Mouse (Mus musculus) heart, embryonic 16.5 days (tissue): ENCODE measurements at regions not wholly inside any gene's neighbourhood (a gene's known extent, or its start where the extent isn't known, plus 50 kb on each side); places are given as distances from the start of the nearest gene placed in this dataset.
"Not testable (repeated sequence)": the region's sequence is repeated elsewhere in the genome, so short reads cannot be mapped to it uniquely, and the experiment has no call there.

Experiments
- ATAC-seq: fragments of 200-750 bp; cut with Nextera tagmentation; replicated peaks from 2 replicates; pipeline ENCODE4 v1.8.0; 2017; ENCODE audit warnings: moderate number of reproducible peaks; ENCODE audit not compliant: insufficient read depth, low FRiP score; ENCODE audit errors: extremely low read depth
- H3K27ac ChIP-seq: fragments of 300-500 bp; sonication (generic); 2 replicates; pipeline ENCODE4 v1.5.1; 2014; ENCODE audit warnings: mild to moderate bottlenecking, low read length, control low read depth, moderate library complexity
- H3K27me3 ChIP-seq: fragments of 300-500 bp; sonication (generic); 2 replicates; pipeline ENCODE4 v1.6.1; 2014; ENCODE audit warnings: low read length, mixed read lengths; ENCODE audit not compliant: control insufficient read depth, insufficient read depth
- H3K36me3 ChIP-seq: fragments of 300-500 bp; sonication (generic); 2 replicates; pipeline ENCODE4 v1.6.1; 2014; ENCODE audit not compliant: control insufficient read depth, insufficient read depth
- H3K4me1 ChIP-seq: fragments of 300-500 bp; sonication (generic); 2 replicates; pipeline ENCODE4 v1.6.1; 2014; ENCODE audit warnings: low read length, mixed read lengths; ENCODE audit not compliant: control insufficient read depth, insufficient read depth
- H3K4me2 ChIP-seq: fragments of 300-500 bp; sonication (generic); 2 replicates; pipeline ENCODE4 v1.6.1; 2014; ENCODE audit warnings: low read depth, mild to moderate bottlenecking, control low read depth, low read length
- H3K4me3 ChIP-seq: fragments of 300-500 bp; sonication (generic); 2 replicates; pipeline ENCODE4 v1.5.1; 2014; ENCODE audit warnings: mild to moderate bottlenecking, control low read depth, low read length
- H3K9ac ChIP-seq: fragments of 300-500 bp; sonication (generic); 2 replicates; pipeline ENCODE4 v1.6.1; 2014; ENCODE audit warnings: low read length, control low read depth
- H3K9me3 ChIP-seq: fragments of 300-500 bp; sonication (generic); replicated peaks from 2 replicates; pipeline ENCODE4 v1.6.1; 2016; ENCODE audit warnings: low read length; ENCODE audit not compliant: control insufficient read depth
- WGBS: fragments of 180-500 bp; shearing (Covaris S2); extraction: QIAGEN DNeasy Blood & Tissue Kit; methylation state at CpG from one replicate; pipeline ENCODE4 v1.1.7; 2014; 5-methylcytosine and 5-hydroxymethylcytosine counted together

DNA sequence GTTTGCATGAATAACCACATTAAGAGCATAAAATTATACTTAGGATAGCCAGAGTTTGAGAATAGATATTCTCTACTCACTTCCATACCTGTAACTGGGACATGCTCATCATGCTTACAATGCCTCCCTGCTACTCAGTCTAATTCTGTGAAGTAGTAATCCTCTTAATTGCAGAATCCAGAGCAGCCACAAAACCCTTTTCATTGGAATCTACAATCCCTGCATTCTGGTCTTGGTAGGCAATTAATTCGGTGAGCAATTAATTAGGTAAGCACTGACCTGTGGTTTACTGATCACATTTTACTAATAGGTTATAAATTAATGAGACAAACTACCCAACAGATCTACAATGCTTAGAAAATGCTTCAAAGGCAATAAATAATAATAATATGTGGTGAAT, 316.5 kb upstream of the Sema3a start:
- Histone ChIP-seq H3K27me3 (no peaks in the 10 kb centered on the region), H3K9ac (no peak overlapping the region), H3K9me3 (no peaks in the 10 kb centered on the region), H3K4me1 (no peaks in the 10 kb centered on the region), H3K4me3 (no peak overlapping the region), H3K36me3 (no peaks in the 10 kb centered on the region), H3K27ac (no peak overlapping the region), H3K4me2 (no peak overlapping the region)
- WGBS: 81% methylated on average over 1 of the region's 1 CpGs
- ATAC-seq: no peak

DNA sequence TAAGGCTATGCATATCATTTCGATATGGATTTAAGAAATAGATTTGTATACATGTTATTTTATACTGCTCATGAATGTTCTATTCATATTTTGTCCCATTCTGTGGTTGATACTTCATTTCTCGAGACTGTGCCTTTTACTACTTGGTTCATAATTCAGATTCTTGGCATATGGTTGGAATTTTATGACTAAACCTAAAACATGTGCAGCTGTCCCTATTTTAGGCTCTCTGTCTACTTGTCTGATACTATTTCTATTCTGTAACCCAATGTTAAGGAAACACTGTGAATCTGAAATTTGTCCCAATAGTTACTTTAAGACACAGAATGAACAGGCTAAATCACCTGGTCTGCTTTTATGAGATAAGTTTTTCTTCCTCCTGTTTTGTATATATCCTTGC, 315.3 kb upstream of the Sema3a start:
- Histone ChIP-seq H3K27me3 (no peaks in the 10 kb centered on the region), H3K4me2 (no peak overlapping the region), H3K9me3 (no peaks in the 10 kb centered on the region), H3K36me3 (no peaks in the 10 kb centered on the region), H3K9ac (no peak overlapping the region), H3K27ac (no peak overlapping the region), H3K4me1 (no peaks in the 10 kb centered on the region), H3K4me3 (no peak overlapping the region)
- WGBS: 56% methylated on average over 2 of the region's 2 CpGs
- ATAC-seq: no peak

DNA sequence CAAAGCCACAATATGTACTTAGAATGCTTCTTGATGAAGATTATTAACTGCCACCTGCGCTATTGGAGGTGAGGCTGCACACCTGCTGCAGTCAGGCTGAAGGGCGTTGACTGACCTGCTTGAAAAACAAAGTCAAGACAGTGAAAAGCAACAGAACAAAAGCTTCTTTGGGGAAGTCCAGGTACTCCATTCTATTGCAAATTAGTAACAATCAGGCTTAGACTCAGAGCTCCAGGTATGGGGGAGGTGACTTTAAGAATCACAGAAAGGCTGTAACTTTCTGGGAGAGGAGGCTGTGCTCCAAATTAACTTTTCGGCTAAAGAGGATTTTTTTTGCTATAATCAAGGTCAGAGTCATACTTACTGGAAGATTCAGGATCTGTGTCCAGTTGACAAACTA, 278.0 kb upstream of the Sema3a start:
- H3K4me3 ChIP-seq, H3K9me3 ChIP-seq, H3K27me3 ChIP-seq, H3K27ac ChIP-seq, ATAC-seq, H3K9ac ChIP-seq, H3K4me2 ChIP-seq, H3K4me1 ChIP-seq, H3K36me3 ChIP-seq: not testable (repeated sequence)
- 79% methylated on average over 3 of the region's 3 CpGs for WGBS

DNA sequence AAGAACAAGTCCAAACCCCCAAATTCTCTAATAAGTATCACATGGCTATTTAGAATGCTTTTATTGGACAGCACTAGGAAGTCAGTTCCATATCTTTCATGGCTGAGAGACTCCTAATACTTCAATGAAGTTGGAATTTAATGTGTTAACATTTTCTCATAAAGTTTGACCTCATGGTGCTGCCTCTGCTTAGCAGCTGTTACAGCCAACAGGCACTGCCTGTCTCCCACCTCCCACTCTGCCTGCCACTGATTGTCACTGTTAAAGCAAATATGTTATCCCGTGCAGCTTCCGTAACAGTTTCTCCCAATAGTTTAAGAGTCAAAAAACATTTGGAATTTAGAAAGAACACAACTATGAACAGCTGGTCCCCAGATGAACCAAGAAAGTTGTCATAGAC, 268.3 kb upstream of the Sema3a start:
- Histone ChIP-seq H3K4me2 (no peak overlapping the region), H3K27me3 (no peaks in the 10 kb centered on the region), H3K9me3 (no peaks in the 10 kb centered on the region), H3K27ac (no peak overlapping the region), H3K4me3 (no peak overlapping the region), H3K36me3 (no peaks in the 10 kb centered on the region), H3K9ac (no peak overlapping the region), H3K4me1 (no peaks in the 10 kb centered on the region)
- ATAC-seq: no peak
- 80% methylated on average over 2 of the region's 2 CpGs for WGBS

DNA sequence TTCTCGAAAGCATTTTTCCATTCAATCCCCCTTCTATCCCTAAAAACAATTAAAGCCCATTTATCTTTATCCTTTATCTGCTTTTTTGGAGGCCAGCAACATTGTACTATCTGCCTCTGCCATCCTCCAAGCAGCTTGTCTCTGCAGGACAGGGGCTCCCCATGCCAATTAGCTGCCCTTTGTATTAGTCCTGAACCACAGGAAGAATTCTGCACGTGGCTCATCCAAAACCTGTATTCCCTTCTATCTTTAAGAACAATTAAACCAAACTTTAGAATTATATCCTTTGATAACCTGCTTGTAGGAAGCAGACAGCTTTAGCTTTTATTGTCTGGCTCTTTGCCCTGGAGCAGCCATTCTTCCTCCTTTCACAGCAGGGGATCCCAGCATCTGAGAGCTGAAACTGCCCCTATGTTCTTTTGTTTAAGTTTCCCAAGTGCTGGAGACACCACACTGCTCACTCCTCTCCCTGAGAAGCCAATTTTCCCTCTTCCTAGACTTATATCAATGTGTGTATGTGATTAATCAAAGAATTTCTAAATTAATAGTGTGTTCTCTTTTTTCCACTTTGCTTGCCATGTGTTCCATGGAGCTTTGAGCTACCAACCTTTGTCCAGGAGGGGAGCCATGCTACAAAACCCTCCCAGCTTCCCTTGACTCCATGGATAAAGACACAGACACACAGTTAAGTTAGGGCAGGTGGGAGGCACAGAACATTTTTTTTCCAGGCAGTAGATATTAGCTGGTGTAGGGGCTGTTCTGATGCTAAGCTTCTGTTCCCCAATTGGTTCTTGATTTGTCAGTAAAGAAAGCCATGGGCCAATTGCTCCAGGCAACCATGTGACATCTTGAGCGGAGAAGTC, 256.6 kb upstream of the Sema3a start:
- H3K36me3 ChIP-seq: no peaks in the 10 kb centered on the region
- no peak for ATAC-seq
- H3K4me3 ChIP-seq: no peak overlapping the region
- WGBS: 54% methylated on average over 3 of the region's 3 CpGs
- no peak overlapping the region for H3K27ac ChIP-seq
- no peak overlapping the region for H3K9ac ChIP-seq
- H3K4me1 ChIP-seq: no peaks in the 10 kb centered on the region
- H3K4me2 ChIP-seq: no peak overlapping the region
- no peaks in the 10 kb centered on the region for H3K27me3 ChIP-seq
- H3K9me3 ChIP-seq: no peaks in the 10 kb centered on the region

DNA sequence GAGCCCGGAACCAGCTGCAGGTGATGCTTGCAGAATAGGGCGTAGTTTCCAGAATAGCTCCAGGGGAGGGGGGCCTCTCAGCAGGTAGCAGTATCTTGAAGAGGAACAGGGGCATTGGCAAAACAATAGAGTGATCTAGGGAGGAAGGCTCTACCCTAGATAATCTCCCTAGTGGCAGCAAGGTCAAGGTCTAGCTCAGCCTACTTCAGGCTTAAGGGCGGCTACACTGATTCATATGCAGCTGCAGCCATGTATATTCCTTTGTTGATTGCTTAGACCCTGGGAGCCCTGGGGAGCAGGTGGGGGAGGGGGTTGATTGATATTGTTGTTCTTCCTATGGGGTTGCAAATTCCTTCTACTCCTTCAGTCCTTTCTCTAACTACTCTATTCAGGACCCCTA, 252.3 kb upstream of the Sema3a start:
- H3K27me3 ChIP-seq: no peaks in the 10 kb centered on the region
- H3K27ac ChIP-seq: no peak overlapping the region
- H3K4me1 ChIP-seq: no peaks in the 10 kb centered on the region
- H3K4me3 ChIP-seq: no peak overlapping the region
- no peaks in the 10 kb centered on the region for H3K9me3 ChIP-seq
- H3K9ac ChIP-seq: no peak overlapping the region
- H3K4me2 ChIP-seq: no peak overlapping the region
- 81% methylated on average over 3 of the region's 3 CpGs for WGBS
- ATAC-seq: no peak
- H3K36me3 ChIP-seq: no peaks in the 10 kb centered on the region

DNA sequence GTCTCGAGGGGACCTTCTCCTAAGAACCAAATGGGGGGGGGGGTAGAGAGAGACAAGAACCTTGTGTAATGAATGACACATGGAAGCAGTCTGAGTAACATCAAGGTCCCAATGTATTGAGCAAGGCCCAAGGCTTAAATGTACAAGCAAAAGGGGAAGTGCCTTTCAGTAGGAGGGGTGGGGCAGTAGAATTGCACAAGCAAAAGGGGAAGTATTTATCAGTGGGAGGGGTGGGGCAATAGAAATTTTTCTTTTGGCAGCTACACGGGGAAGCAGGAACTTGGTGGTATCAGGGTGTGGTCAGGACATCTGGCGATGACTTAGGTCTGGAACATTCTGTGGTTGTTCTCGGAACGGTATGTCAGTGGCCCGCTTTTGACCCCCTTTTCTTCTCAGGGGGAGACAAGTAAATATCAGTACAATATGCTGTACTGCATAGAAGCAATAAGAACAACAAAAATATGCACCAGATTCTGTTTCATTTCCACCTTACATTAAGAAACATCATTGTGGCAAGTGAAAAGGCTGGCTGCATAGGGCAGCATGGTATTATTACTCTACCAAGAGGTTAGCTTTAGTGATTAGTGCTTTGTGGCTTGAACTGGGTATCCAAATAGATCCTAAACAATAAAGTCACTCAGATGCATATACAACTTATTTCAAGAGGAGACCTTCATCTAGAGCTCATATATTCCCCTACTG, 247.5 kb upstream of the Sema3a start:
- H3K4me2 ChIP-seq: no peak overlapping the region
- no peaks in the 10 kb centered on the region for H3K9me3 ChIP-seq
- 73% methylated on average over 6 of the region's 6 CpGs for WGBS
- no peaks in the 10 kb centered on the region for H3K4me1 ChIP-seq
- no peaks in the 10 kb centered on the region for H3K36me3 ChIP-seq
- no peak overlapping the region for H3K4me3 ChIP-seq
- no peak for ATAC-seq
- no peaks in the 10 kb centered on the region for H3K27me3 ChIP-seq
- H3K9ac ChIP-seq: no peak overlapping the region
- no peak overlapping the region for H3K27ac ChIP-seq

DNA sequence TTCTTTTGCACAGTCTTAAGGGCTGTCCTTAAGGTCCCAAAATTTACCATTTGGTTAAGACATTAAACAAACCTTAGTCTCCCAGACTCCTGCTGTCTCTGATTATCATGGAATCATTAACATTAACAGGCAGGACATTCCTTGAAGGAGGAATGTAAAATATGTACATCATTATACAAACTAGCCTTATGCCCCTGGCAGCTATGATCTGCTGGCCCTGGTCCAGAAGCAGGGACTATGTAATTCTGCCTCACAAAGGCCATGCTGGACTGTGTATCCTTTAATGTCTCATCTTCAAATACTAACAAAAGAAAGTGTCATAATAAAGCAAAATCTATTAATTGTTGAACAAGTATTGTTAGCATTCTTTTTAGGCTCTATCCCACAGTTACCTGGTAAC, 232.9 kb upstream of the Sema3a start:
- H3K9ac ChIP-seq: no peak overlapping the region
- H3K4me2 ChIP-seq: no peak overlapping the region
- no peak overlapping the region for H3K27ac ChIP-seq
- no peaks in the 10 kb centered on the region for H3K4me1 ChIP-seq
- no peaks in the 10 kb centered on the region for H3K36me3 ChIP-seq
- no peaks in the 10 kb centered on the region for H3K27me3 ChIP-seq
- ATAC-seq: no peak
- no peak overlapping the region for H3K4me3 ChIP-seq
- H3K9me3 ChIP-seq: no peaks in the 10 kb centered on the region

DNA sequence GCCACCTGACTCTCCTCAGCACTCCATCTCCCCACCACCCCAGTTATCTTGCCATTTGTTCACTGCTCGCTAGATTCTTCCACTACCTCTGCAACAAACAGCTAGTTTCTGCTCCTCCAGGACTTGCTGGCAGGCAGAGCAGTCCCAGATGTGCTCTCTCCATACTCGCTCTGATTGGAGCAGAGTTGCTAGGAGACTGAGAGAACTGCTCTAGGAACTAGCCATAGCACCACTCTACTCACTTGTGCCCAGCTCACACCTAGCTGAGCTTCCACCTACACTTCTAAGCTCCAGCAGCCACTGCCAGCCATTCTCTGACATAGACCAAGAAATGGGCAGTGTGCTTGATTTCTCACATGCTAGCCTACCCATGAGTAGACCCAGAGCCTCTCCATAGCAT, 230.6 kb upstream of the Sema3a start:
- no peaks in the 10 kb centered on the region for H3K36me3 ChIP-seq
- no peak overlapping the region for H3K4me2 ChIP-seq
- no peak for ATAC-seq
- no peak overlapping the region for H3K4me3 ChIP-seq
- H3K9ac ChIP-seq: no peak overlapping the region
- no peaks in the 10 kb centered on the region for H3K9me3 ChIP-seq
- no peaks in the 10 kb centered on the region for H3K4me1 ChIP-seq
- no peak overlapping the region for H3K27ac ChIP-seq
- no peaks in the 10 kb centered on the region for H3K27me3 ChIP-seq
- 29% methylated on average over 2 of the region's 2 CpGs for whole genome bisulfite sequencing
